Mouse (Mus musculus) neural tube, embryonic 15.5 days (tissue): ENCODE measurements around the gene Rcsd1. TPM values are rescaled to one million over a fixed set of nuclear protein-coding genes. Genes with fewer than 3 reads are reported as not detected.

Experiments
- ATAC-seq: fragments of 200-750 bp; cut with Nextera tagmentation; 2 replicates; pipeline ENCODE4 v1.8.0; 2017; ENCODE audit warnings: mild to moderate bottlenecking, moderate TSS enrichment, moderate library complexity; ENCODE audit not compliant: low FRiP score
- H3K27ac ChIP-seq: fragments of 300-500 bp; sonication (generic); replicated peaks from 2 replicates; pipeline ENCODE4 v1.5.1; 2015; ENCODE audit warnings: mild to moderate bottlenecking, inconsistent platforms
- H3K27me3 ChIP-seq: fragments of 300-500 bp; sonication (generic); replicated peaks from 2 replicates; pipeline ENCODE4 v1.6.1; 2015; ENCODE audit warnings: inconsistent platforms
- H3K36me3 ChIP-seq: fragments of 300-500 bp; sonication (generic); 2 replicates; pipeline ENCODE4 v1.6.1; 2015; ENCODE audit warnings: inconsistent platforms
- H3K4me1 ChIP-seq: fragments of 300-500 bp; sonication (generic); 2 replicates; pipeline ENCODE4 v1.6.1; 2015; ENCODE audit warnings: inconsistent platforms
- H3K4me2 ChIP-seq: fragments of 300-500 bp; sonication (generic); 2 replicates; pipeline ENCODE4 v1.6.1; 2015; ENCODE audit warnings: inconsistent platforms, mild to moderate bottlenecking, moderate library complexity
- H3K4me3 ChIP-seq: fragments of 300-500 bp; sonication (generic); replicated peaks from 2 replicates; pipeline ENCODE4 v1.5.1; 2015; ENCODE audit warnings: mild to moderate bottlenecking, inconsistent platforms
- H3K9ac ChIP-seq: fragments of 300-500 bp; sonication (generic); replicated peaks from 2 replicates; pipeline ENCODE4 v1.6.1; 2015; ENCODE audit warnings: mild to moderate bottlenecking, inconsistent platforms
- H3K9me3 ChIP-seq: fragments of 300-500 bp; sonication (generic); replicated peaks from 2 replicates; pipeline ENCODE4 v1.6.1; 2016; ENCODE audit warnings: inconsistent platforms
- WGBS: fragments of 180-500 bp; shearing (Covaris S2); methylation state at CpG from one replicate; pipeline ENCODE4 v1.1.7; 2015; ENCODE audit warnings: mixed read lengths; 5-methylcytosine and 5-hydroxymethylcytosine counted together
- polyA plus RNA-seq: library from polyadenylated mRNA; unstranded; fragments of >200 nt; fragmentation: Nextera tagmentation; extraction: Ambion mirVana; gene quantifications from 2 replicates; pipeline ENCODE4 v1.2.1, GENCODE M21; 2015

The Rcsd1 gene
- polyA plus RNA-seq, 1 experiment from 2014 or later: 8.1 TPM

- H3K4me3 ChIP-seq: no peak overlapping the region
- WGBS: 88% methylated on average over 14 of the region's 14 CpGs
- H3K27ac ChIP-seq: no peak overlapping the region
- H3K36me3 ChIP-seq: no peaks in the 10 kb centered on the region
- H3K27me3 ChIP-seq: no peaks in the 10 kb centered on the region
- no peak overlapping the region for H3K9ac ChIP-seq
- ATAC-seq: no peak
- no peaks in the 10 kb centered on the region for H3K9me3 ChIP-seq
- H3K4me2 ChIP-seq: no peak overlapping the region
- H3K4me1 ChIP-seq: no peaks in the 10 kb centered on the region
Measured at GRCm38 (mm10) chr1:165653126-165653885, 56.3 kb downstream of the Rcsd1 start.

DNA sequence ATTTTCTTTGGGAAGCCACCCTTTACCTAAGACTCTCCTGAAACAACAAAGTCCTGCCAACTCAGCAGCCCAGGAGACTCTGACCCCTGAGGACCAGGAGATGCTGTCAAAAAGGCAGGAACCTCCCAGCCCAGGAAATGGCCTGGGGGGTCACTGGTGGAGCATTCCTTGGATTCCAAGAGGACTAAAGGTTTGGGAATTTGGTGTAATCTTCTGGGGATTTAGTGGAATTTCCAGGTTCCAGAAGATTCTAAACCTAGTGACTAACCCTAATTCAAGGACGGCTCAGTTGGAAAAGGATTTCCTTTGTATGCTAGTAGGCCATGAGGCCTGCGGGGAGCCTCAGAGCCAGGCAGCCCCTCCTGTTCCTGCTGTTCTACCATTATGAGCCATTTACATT, 57.0 kb downstream of the Rcsd1 start:
- H3K9me3 ChIP-seq: no peaks in the 10 kb centered on the region
- ATAC-seq: no peak
- H3K36me3 ChIP-seq: no peaks in the 10 kb centered on the region
- H3K4me1 ChIP-seq: no peaks in the 10 kb centered on the region
- WGBS: 67% methylated on average over 2 of the region's 2 CpGs
- no peak overlapping the region for H3K9ac ChIP-seq
- no peak overlapping the region for H3K4me3 ChIP-seq
- no peaks in the 10 kb centered on the region for H3K27me3 ChIP-seq
- no peak overlapping the region for H3K4me2 ChIP-seq
- H3K27ac ChIP-seq: no peak overlapping the region

- H3K4me3 ChIP-seq: no peak overlapping the region
- WGBS: 57% methylated on average over 5 of the region's 5 CpGs
- no peaks in the 10 kb centered on the region for H3K36me3 ChIP-seq
- no peaks in the 10 kb centered on the region for H3K9me3 ChIP-seq
- no peak overlapping the region for H3K4me2 ChIP-seq
- no peak overlapping the region for H3K9ac ChIP-seq
- H3K4me1 ChIP-seq: no peaks in the 10 kb centered on the region
- no peak overlapping the region for H3K27ac ChIP-seq
- ATAC-seq: no peak
- no peaks in the 10 kb centered on the region for H3K27me3 ChIP-seq
Measured at GRCm38 (mm10) chr1:165651158-165651557, 58.4 kb downstream of the Rcsd1 start.

DNA sequence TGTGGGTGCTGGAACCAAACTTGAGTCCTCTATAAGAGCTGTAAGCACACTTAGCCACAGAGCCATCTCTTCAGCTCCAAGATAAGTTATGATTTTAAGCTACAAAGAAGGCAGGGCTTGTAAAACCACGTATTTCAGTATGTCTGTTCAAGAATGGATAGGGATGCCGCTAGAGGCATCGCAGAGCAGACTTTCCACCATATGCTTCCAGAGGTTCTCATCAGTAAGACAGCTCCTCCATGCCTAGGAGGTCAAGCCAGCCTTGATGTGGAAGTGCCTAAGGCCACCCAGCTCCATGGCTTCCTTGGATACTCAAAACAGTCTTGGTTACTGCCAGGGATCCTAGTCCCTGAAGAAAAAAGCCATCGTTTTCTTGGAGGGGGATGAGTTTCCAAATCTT, 64.5 kb downstream of the Rcsd1 start:
- Histone ChIP-seq H3K4me1 (0 out of 2 replicates have a peak, but pooled peaks cover 5% of the 10 kb centered on the region), H3K9me3 (no peaks in the 10 kb centered on the region), H3K27me3 (no peaks in the 10 kb centered on the region), H3K4me2 (no peak overlapping the region), H3K36me3 (no peaks in the 10 kb centered on the region), H3K9ac (no peak overlapping the region), H3K27ac (no peak overlapping the region), H3K4me3 (no peak overlapping the region)
- no peak for ATAC-seq
- WGBS: 75% methylated on average over 4 of the region's 4 CpGs

- H3K4me1 ChIP-seq: 0 out of 2 replicates have a peak, but pooled peaks cover 5% of the 10 kb centered on the region
- 77% methylated on average over 5 of the region's 5 CpGs for WGBS
- H3K4me2 ChIP-seq: peak overlapping the region; percentile 68; the same call in 1 of the 2 replicates
- H3K27me3 ChIP-seq: no peaks in the 10 kb centered on the region
- H3K9ac ChIP-seq: no peak overlapping the region
- no peaks in the 10 kb centered on the region for H3K9me3 ChIP-seq
- no peak for ATAC-seq
- H3K27ac ChIP-seq: no peak overlapping the region
- H3K4me3 ChIP-seq: no peak overlapping the region
- no peaks in the 10 kb centered on the region for H3K36me3 ChIP-seq
Measured at GRCm38 (mm10) chr1:165643735-165644134, 65.8 kb downstream of the Rcsd1 start.

GRCm38 (mm10) chr1:165642780-165643311, 66.7 kb downstream of the Rcsd1 start:
- Histone ChIP-seq H3K4me2 (peak overlapping the region; percentile 68), H3K9ac (peak overlapping the region; percentile 98), H3K36me3 (no peaks in the 10 kb centered on the region), H3K4me1 (0 out of 2 replicates have a peak, but pooled peaks cover 5% of the 10 kb centered on the region), H3K9me3 (no peaks in the 10 kb centered on the region), H3K27ac (peak overlapping the region; percentile 98), H3K4me3 (peak overlapping the region; percentile 93), H3K27me3 (no peaks in the 10 kb centered on the region)
- peak; percentile 80 for ATAC-seq
- under 1% methylated on average over 16 of the region's 16 CpGs for WGBS

DNA sequence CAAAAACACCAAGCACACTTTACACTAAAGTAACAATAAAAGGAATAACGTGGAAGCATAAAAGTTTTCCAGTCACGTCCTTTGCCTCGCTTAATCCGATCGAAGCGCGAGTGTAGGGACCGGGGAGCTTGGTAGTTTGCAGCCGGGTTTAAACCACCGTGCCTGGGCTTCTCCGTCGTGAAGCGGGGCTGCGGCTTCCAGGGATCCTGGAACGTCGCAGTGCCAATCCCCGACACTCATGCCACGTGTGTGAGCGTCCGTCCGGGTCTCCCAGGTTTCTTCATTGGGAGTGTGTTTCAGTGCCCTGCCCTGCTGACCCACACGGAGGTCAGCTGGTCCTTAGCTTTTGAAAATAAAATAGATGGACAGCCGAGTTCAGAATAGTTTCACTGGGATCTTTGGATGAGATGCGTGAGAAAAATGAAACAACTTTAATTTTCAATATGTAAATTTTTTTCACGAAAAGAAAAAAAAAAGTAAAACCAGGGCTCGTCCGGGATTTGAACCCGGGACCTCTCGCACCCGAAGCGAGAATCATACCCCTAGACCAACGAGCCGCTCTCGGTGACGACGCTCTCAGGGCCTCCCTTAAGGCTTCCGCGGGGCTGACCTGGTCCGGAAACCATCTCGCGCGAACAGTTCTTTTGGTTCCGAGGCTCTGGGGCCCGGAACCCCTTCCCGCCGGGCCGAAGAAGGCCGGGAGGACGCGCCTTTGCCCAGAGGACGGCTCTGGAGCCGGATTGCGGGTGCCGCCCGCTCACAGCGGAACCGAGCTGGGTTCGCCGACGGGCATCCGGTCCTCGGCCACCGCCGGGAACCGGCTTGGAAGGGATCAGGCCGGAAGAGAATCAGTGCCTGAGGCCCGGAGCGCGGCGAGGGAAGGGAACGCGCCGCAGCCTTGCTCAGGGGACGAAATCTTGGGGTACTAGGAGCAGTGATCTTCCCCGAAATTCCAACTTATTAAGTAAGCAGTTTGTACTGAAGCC, 67.5 kb downstream of the Rcsd1 start:
- Histone ChIP-seq H3K9ac (peak overlapping the region; percentile 98), H3K4me1 (0 out of 2 replicates have a peak, but pooled peaks cover 5% of the 10 kb centered on the region), H3K27me3 (no peaks in the 10 kb centered on the region), H3K4me3 (peak overlapping the region; percentile 93), H3K9me3 (no peaks in the 10 kb centered on the region), H3K4me2 (peak overlapping the region; percentile 68), H3K27ac (peak overlapping the region; percentile 98), H3K36me3 (no peaks in the 10 kb centered on the region)
- under 1% methylated on average over 75 of the region's 75 CpGs for WGBS
- peak; percentile 87 for ATAC-seq

DNA sequence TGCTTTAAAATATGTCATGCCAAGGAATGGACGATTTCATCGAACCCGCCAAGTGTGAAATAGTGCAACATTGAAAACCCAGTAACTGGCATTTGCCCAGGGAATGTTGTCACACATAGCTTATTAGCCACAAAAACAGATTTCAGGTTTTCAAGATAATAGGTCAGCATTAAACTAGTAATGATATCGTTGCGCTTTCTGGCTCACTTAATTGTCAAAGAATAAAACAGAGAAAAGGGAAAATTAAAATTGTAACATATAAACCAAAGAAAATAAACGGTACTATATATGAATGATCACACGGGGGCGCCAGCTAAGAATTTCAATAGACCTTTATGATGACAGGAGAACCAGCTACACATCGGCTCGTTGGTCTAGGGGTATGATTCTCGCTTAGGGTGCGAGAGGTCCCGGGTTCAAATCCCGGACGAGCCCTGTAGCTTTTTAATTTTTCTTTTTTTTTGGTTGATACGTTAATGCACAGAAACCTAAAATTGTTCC, 68.2 kb downstream of the Rcsd1 start:
- Histone ChIP-seq H3K27ac (peak overlapping the region; percentile 82), H3K36me3 (no peaks in the 10 kb centered on the region), H3K4me3 (peak overlapping the region; percentile 93), H3K9me3 (no peaks in the 10 kb centered on the region), H3K4me2 (peak overlapping the region; percentile 60), H3K27me3 (no peaks in the 10 kb centered on the region), H3K4me1 (0 out of 2 replicates have a peak, but pooled peaks cover 5% of the 10 kb centered on the region), H3K9ac (peak overlapping the region; percentile 75)
- ATAC-seq: peak; percentile 72
- whole genome bisulfite sequencing: 4% methylated on average over 16 of the region's 16 CpGs

GRCm38 (mm10) chr1:165636289-165636688, 73.3 kb downstream of the Rcsd1 start:
- WGBS: 93% methylated on average over 8 of the region's 8 CpGs
- H3K9me3 ChIP-seq: no peaks in the 10 kb centered on the region
- H3K9ac ChIP-seq: no peak overlapping the region
- no peak overlapping the region for H3K27ac ChIP-seq
- H3K4me3 ChIP-seq: no peak overlapping the region
- no peaks in the 10 kb centered on the region for H3K27me3 ChIP-seq
- ATAC-seq: no peak
- peaks cover 36% of the 10 kb centered on the region for H3K4me1 ChIP-seq
- H3K36me3 ChIP-seq: no peaks in the 10 kb centered on the region
- H3K4me2 ChIP-seq: no peak overlapping the region

DNA sequence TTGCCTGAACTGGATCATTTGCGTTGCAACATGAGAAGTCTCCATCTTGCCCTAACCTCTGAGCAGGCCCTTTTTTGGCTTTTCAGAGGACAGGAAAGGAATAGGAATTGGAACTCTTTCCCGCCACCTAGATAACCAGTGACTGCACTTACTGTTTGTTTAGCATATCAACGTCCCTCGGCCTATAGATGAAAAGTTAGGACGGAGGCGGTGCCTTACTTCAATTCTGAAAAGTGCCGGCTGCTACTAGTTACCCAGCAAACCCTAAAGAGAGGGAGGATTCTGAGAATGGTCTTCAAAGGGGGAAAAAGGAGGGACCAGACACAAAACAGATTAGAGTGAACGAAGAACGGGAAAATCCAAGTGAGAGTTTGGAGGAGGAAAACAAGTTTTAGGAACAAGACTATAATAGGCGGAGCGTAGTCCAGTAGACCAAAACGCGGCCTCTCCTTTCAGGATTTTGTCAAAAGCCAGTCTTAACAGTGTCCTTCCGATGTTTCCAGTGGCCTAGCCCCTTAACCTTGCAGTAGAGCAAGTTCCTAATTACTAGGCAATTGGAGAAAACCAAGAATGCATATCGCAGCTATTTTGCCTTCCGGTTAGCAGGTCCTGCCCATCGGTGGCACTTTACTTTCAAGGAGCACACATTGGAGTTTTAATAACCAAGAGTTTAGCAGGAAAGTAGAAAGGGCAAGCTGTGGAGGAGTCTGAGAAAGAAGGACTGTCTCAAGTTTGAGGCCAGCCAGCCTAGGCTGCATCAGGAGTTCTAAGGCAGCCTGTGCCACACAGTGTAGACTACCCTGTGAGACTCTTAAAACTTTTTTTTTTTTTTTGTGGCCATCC, 74.3 kb downstream of the Rcsd1 start:
- Histone ChIP-seq H3K27ac (peak overlapping the region; percentile 81), H3K4me3 (peak overlapping the region; percentile 86), H3K9me3 (no peaks in the 10 kb centered on the region), H3K36me3 (no peaks in the 10 kb centered on the region), H3K4me2 (peak overlapping the region; percentile 77), H3K4me1 (peaks cover 38% of the 10 kb centered on the region), H3K9ac (0 out of 2 replicates have a peak overlapping the region, but pooled peaks have one; percentile 58), H3K27me3 (no peaks in the 10 kb centered on the region)
- ATAC-seq: peak; percentile 4; the same call in 1 of the 2 replicates
- WGBS: 30% methylated on average over 17 of the region's 17 CpGs
